Mouse (Mus musculus) C2C12 (cell line): Measurements from ENCODE around the gene Pfn1. TPM values are rescaled to one million over a fixed set of nuclear protein-coding genes. Genes with fewer than 3 reads are reported as not detected.

Experiments used
- H3K27me3 ChIP-seq: one replicate; pipeline ENCODE4 v1.6.1; 2011; ENCODE audit not compliant: control insufficient read depth, insufficient read depth, insufficient read length
- H3K36me3 ChIP-seq: one replicate; pipeline ENCODE4 v1.6.1; 2011; ENCODE audit not compliant: control insufficient read depth, insufficient read depth
- H3K4me3 ChIP-seq: one replicate; pipeline ENCODE4 v1.5.1; 2011; ENCODE audit warnings: mild to moderate bottlenecking, control low read depth; ENCODE audit not compliant: poor library complexity, insufficient read depth, severe bottlenecking
- H3K79me2 ChIP-seq: one replicate; pipeline ENCODE4 v1.6.1; 2011; ENCODE audit not compliant: control insufficient read depth, insufficient read depth
- H3K79me3 ChIP-seq: one replicate; pipeline ENCODE4 v1.6.1; 2011; ENCODE audit warnings: low read depth, control low read depth
- H3ac ChIP-seq: one replicate; pipeline ENCODE3; 2011; ENCODE audit warnings: low read depth; ENCODE audit not compliant: control insufficient read depth, insufficient read length
- CEBPB ChIP-seq: IDR thresholded peaks from one replicate; pipeline ENCODE4 v1.6.1; 2011; ENCODE audit warnings: low read depth, mild to moderate bottlenecking, control low read depth, moderate library complexity
- CTCF ChIP-seq: IDR thresholded peaks from one replicate; pipeline ENCODE4 v1.5.1; 2011; ENCODE audit not compliant: control insufficient read depth, insufficient read depth, insufficient read length
- FOSL1 ChIP-seq: IDR thresholded peaks from one replicate; pipeline ENCODE4 v1.8.0; 2011; ENCODE audit warnings: mild to moderate bottlenecking, low read length; ENCODE audit not compliant: poor library complexity, insufficient read depth, severe bottlenecking
- MAX ChIP-seq: IDR thresholded peaks from one replicate; pipeline ENCODE4 v1.6.1; 2011; ENCODE audit warnings: mild to moderate bottlenecking, control low read depth
- MYOD1 ChIP-seq: IDR thresholded peaks from one replicate; pipeline ENCODE4 v1.6.1; 2011; ENCODE audit warnings: low read depth; ENCODE audit not compliant: control insufficient read depth, insufficient read length
- MYOG ChIP-seq: IDR thresholded peaks from one replicate; pipeline ENCODE4 v1.6.1; 2011; ENCODE audit not compliant: control insufficient read depth, insufficient read length; ENCODE audit errors: extremely low read depth
- USF1 ChIP-seq: IDR thresholded peaks from one replicate; pipeline ENCODE4 v1.6.1; 2011; ENCODE audit warnings: low read depth, mild to moderate bottlenecking, control low read depth, moderate library complexity
- polyA plus RNA-seq: library from polyadenylated mRNA; unstranded; fragments of >200 nt; fragmentation: generic; extraction: Trizol; gene quantifications from one replicate; pipeline ENCODE4 v1.2.1, GENCODE M21; 2012; ENCODE audit warnings: missing spikeins

Pfn1 gene
- polyA plus RNA-seq, 1 experiment: 4,207 TPM

GRCm38 (mm10) chr11:70667271-70668150 lies 13.1 kb upstream of the Pfn1 start:
- Histone ChIP-seq H3K27me3 (no peaks in the 10 kb centered on the region), H3K4me3 (peak overlapping the region; percentile 23), H3K79me3 (peaks cover 20% of the 10 kb centered on the region), H3ac (peak overlapping the region; percentile 28), H3K36me3 (peaks cover 40% of the 10 kb centered on the region), H3K79me2 (peaks cover 41% of the 10 kb centered on the region)
- TF ChIP-seq CEBPB (no peak), MAX (no peak), MYOD1 (no peak), FOSL1 (no peak), CTCF (no peak), USF1 (no peak), MYOG (no peak)

GRCm38 (mm10) chr11:70666687-70667086 lies 12.2 kb upstream of the Pfn1 start:
- no peak overlapping the region for H3K4me3 ChIP-seq
- peaks cover 43% of the 10 kb centered on the region for H3K36me3 ChIP-seq
- H3K27me3 ChIP-seq: no peaks in the 10 kb centered on the region
- peaks cover 45% of the 10 kb centered on the region for H3K79me2 ChIP-seq
- peaks cover 21% of the 10 kb centered on the region for H3K79me3 ChIP-seq
- TF ChIP-seq CTCF (no peak), USF1 (no peak), FOSL1 (no peak), MYOG (no peak), CEBPB (no peak), MYOD1 (no peak), MAX (no peak)
- no peak overlapping the region for H3ac ChIP-seq

GRCm38 (mm10) chr11:70664741-70665140 lies 10.3 kb upstream of the Pfn1 start:
- no peak overlapping the region for H3ac ChIP-seq
- TF ChIP-seq MYOG (no peak), MAX (no peak), CEBPB (no peak), MYOD1 (no peak), USF1 (no peak), CTCF (no peak), FOSL1 (no peak)
- peaks cover 54% of the 10 kb centered on the region for H3K36me3 ChIP-seq
- no peaks in the 10 kb centered on the region for H3K27me3 ChIP-seq
- peaks cover 33% of the 10 kb centered on the region for H3K79me3 ChIP-seq
- H3K4me3 ChIP-seq: no peak overlapping the region
- peaks cover 60% of the 10 kb centered on the region for H3K79me2 ChIP-seq

- Histone ChIP-seq H3ac (no peak overlapping the region), H3K27me3 (no peaks in the 10 kb centered on the region), H3K36me3 (peaks cover 62% of the 10 kb centered on the region), H3K4me3 (no peak overlapping the region), H3K79me3 (peaks cover 41% of the 10 kb centered on the region), H3K79me2 (peaks cover 64% of the 10 kb centered on the region)
- TF ChIP-seq MYOG: no peak
- TF ChIP-seq MAX: no peak
- no peak for TF ChIP-seq CEBPB
- no peak for TF ChIP-seq USF1
- no peak for TF ChIP-seq CTCF
- no peak for TF ChIP-seq MYOD1
- no peak for TF ChIP-seq FOSL1
These were observed 9.5 kb upstream of the Pfn1 start for GRCm38 (mm10) chr11:70663957-70664356.

- H3ac ChIP-seq: no peak overlapping the region
- peaks cover 73% of the 10 kb centered on the region for H3K79me2 ChIP-seq
- no peak overlapping the region for H3K4me3 ChIP-seq
- TF ChIP-seq CTCF (no peak), MYOG (no peak), USF1 (no peak), MYOD1 (no peak), MAX (no peak), FOSL1 (no peak), CEBPB (no peak)
- H3K27me3 ChIP-seq: no peaks in the 10 kb centered on the region
- peaks cover 49% of the 10 kb centered on the region for H3K79me3 ChIP-seq
- H3K36me3 ChIP-seq: peaks cover 64% of the 10 kb centered on the region
These were observed 8.7 kb upstream of the Pfn1 start for GRCm38 (mm10) chr11:70663101-70663500.
